Mouse (Mus musculus) heart, postnatal 25 days (tissue): ENCODE data around the gene Plod3. TPM values are rescaled to one million over a fixed set of nuclear protein-coding genes. Genes with fewer than 3 reads are reported as not detected.

Experiments used
- DNase-seq: peaks from one replicate; pipeline ENCODE4 v3.0.0; 2022; ENCODE audit warnings: low spot score
- intact Hi-C: fragments of 180-260 bp; cut with DNase I; formaldehyde crosslinking; loops from one replicate; pipeline ENCODE4 v1.15.1; 2025
- total RNA-seq, 2 experiments: library from RNA; stranded (reverse); gene quantifications; 2 replicates each; pipeline ENCODE4 v1.2.3; 2021

Gene Plod3
- total RNA-seq, 2 experiments from 2014 or later: 37.5 to 40.4 TPM

DNA sequence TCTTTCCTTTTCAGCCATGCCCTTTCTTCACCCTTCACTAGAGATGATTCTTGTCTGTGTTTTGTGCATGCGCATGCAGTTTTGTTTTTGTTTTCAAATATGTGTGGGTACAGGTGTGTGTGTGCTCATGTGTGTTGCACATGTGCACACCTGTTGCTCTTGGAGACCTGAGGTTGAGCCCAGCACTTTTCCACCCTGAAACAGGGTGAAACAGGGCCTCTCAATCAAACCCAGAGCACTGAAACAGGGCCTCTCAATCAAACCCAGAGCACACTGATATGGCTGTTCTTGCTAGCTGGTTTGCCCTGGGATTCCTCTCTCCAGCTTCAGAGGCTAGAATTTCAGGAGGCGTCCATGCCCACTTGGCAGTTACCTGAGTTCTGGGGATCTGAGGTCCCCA, 13.8 kb downstream of the Plod3 start:
- no peak for DNase-seq
- intact Hi-C loops: no loop called here

DNA sequence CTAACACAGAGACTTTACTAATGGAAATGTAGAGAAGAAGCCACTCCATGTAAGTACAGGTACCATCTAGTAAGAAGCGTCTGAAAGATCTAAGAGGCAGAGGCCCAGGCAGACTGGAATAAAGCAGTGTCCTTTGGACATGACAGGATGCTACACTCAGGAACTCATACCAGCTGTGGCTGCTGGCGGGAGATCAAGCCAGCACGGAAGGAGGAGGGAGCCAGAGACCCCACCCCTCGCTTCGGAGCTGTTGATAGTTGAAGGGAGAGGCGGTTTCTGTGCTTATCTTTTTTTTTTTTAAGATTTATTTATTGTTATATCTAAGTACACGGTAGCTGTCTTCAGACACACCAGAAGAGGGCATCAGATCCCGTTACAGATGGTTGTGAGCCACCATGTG, 20.5 kb downstream of the Plod3 start:
- no peak for DNase-seq
- intact Hi-C loops: no loop called here

DNA sequence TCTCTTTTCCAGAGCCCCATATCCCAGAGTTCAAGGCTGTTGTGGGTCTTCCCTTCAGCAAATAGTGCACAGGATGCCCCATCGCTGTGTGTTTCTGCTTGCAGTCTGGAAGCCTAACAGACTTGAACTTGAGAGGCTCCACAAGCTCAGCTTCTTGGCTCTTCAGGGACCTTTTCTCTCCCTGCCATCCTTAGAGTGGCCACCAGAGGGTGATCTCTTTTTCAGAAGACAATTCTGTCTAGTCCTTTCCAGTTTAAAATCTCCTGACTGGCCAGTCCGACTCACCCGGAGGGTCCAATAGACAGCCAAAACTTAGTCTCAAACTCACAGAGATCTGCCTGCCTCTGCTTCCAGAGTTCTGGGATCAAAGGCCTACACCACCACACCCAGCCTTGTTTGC, 23.2 kb downstream of the Plod3 start:
- intact Hi-C loops: no loop called here
- DNase-seq: no peak

DNA sequence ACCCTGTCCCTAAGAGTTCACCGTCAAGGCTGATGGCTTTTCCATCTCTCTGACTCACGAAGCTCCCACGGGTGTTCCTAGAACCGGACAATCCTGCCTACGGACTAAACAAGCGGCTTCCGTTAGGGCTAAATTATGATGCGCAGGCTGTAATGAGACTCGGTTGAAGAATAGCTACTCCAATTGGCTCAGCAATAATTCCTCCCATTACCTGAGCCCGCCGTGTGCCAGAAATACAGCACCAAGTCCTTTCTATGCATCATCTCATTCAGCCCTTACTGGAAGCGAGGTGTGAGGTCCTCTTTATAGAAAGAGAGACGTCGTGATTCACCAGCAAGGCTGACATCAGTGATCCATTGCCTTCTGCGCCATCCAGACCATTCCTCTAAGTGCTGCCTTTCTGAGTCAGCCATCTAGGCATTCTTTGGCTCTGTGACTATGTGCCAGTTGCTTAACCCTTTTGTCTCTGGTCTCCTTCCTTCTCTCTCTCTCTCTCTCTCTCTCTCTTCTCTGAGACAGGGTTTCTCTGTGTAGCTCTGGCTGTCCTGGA, 25.7 kb downstream of the Plod3 start:
- intact Hi-C loops: no loop called here
- DNase-seq: no peak

DNA sequence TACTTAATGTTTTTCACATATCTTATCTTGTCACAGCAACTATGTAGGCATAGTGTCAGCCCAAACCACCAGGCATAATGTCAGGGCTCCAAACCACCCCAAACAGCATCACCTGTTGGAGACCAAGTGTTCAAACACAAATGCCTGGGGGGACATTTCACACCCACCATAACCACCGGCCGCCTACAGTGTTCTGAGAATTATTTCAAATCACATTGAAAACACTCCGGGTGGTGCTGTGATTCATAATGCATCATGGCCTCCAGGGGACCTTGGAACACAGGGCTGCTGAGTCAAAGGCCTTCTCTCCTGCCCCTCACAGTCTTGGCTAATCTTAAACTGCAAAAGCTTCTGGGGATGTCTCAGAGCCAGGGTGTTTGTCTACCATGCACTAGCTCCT, 29.1 kb downstream of the Plod3 start:
- no peak for DNase-seq
- intact Hi-C loops: no loop called here

DNA sequence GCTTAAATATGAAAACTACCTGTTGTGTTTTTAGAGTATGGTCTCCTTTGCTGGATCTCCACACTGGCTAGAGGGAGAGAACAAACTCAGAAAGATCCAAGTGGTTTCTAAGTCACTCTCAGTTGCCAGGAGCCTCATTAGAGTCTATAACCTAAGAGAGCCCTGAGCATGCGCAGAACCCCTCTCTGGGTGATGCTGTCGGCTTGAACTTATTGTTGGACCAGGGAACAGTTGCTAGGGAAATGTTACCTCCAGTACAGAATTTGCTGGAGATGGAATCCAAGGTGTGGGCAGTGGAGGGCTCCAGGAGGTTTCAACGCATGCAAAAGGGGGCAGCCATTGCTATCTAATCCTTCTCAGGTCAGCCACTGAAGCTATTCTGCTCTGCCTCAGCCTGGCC, 37.5 kb downstream of the Plod3 start:
- intact Hi-C loops: loop anchor here (1.0 kb wide), 1 partner anchor 83 kb away; no protein-coding TSS in a partner anchor
- no peak for DNase-seq

DNA sequence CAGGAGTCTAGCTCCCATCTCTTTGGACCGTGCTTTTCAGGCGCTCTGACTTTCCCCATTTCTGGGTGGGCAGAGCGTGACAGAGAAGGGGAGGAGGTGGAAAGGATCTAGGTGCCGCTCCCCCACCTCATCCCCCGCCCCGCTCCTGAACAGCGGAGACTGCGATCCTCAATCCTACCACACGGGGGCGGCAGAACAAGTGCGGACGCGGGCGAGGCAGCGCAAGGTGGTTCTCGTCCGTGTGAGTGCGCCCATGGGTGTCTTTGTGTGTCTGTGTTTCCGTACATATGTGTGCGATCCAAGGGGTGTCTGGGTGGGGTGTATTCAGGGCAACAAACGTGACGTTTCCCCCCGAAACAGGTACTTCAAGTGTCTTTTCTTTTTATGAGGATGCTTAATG, 38.3 kb downstream of the Plod3 start:
- DNase-seq: peak; percentile 36
- intact Hi-C loops: no loop called here

DNA sequence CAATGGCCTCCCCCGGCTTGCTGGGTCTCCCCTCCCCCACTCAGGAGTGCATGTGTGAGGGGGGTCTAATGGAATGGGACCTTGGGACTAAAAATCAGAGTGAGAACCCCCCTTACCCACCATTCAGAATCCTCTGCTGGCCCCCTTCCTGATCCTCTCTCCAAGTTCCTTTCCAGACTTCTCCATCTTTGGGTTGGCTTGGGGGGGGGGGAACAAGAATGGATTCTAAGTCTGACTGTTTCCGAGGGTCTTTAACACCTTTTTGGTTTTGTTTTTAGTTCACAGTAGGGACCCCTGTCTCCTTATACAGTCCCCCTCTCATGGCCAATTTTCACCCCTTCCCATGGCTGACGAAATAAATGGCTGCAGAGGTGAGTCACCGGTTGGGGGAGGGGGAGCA, 39.3 kb downstream of the Plod3 start, which contains the start of gene Vgf:
TSS of gene Vgf (plus strand) at position 301 of the 400 bp plus-strand sequence.
- intact Hi-C loops: no loop called here
- DNase-seq: no peak

DNA sequence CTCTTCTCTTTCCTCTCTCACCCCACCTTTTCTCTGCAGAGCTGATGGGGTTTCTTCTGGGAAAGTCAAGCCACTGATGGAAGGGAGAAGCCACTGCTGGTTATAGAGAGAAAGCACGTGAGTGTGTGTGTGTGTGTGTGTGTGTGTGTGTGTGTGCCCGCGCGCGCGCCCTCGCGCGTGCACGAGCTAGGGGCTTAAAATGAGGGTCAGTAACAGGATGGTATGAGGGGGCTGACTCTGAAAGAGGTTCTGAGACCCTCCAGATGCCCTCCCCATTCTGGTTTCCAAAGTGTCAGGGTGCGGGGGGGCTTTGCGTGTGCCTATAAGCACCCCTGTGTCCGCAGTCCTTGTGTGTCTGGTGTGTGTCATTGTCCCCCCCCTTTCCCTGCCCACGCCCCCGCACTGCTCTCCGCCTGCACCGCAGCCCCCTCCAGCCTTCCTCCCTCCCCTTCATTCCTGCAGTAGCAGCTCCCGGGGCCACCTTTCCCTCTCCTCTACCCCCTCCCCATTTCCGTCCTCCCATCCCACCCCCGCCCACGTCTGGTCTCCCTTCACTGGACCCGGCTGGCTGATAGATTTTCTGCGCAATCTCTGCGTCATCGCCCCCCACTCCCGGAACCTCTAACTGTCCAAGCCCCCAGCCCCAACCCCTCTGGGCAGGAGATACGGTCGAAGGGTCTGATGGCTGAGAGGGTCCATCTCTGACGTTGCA, 41.9 kb downstream of the Plod3 start:
- no peak for DNase-seq
- intact Hi-C loops: no loop called here

DNA sequence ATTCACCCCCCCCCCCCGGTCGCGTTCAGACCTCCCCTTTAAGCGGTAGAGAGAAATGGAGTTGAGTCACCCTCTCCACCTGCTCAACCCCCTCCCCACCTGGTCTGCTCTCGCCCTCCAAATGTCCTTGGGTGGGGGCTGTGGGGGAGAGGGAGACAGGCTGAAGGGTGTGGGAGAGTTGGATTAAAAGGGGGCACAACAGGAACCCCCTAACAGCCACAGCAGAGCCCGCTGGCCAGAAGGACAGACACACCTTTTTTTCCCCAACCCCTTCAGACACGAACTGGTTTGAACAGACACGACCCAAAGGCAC, 42.4 kb downstream of the Plod3 start:
- intact Hi-C loops: no loop called here
- no peak for DNase-seq

DNA sequence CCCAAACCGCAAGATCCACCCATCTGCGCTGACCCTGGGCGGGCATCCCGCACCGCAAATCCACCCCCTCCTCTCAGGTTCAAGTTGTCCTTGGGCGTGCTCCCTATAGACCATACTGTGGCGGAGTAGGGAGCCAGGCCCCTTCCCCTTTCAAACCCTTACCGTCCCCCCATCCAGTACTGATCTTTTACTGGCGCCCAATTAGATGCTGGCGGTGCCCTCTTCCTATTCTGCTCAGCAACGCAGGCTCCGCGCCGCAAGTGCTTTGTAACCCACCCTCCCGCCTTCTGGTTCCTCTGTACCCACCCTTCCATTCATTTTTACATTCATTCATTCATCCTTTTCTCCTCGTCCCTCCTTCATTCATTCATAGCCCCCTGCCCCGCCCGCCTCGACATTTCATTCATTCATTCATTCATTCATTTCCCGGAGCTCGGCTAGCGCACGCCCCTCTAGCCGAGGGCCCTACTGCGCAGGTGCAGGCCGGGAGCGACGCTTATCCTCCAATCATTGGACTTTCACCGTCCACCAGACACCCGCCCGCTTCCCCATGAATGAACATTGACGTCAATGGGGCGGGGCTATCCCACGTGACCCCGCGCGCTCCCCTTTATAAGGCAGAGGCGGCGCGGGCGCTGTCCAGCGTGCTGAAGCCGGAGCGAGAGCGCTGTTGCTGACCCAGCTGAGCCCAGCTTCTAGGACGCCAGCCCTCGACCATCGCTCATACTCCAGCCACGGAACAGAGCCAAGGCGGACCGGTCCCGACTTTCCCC, 43.0 kb downstream of the Plod3 start:
- intact Hi-C loops: no loop called here
- DNase-seq: peak; percentile 80

DNA sequence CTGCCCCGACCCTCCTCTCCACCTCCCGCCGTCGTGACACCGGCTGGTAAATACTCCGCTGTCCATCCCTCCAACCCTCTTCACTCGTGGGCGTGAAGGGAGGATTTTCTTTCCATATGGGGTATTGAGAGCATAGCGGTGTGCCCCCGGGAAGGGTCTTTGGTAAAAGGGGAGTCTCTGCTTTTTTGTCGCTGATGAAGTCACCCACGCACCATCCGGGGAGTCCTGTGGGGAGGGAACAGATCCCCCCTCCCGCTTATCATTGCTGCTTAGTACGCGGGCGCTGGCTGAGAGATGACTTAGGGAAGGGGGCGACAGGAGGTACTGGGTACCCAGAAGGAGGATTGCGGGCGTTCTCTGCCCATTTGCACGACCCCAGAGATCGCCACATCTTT, 43.6 kb downstream of the Plod3 start:
- intact Hi-C loops: no loop called here

DNA sequence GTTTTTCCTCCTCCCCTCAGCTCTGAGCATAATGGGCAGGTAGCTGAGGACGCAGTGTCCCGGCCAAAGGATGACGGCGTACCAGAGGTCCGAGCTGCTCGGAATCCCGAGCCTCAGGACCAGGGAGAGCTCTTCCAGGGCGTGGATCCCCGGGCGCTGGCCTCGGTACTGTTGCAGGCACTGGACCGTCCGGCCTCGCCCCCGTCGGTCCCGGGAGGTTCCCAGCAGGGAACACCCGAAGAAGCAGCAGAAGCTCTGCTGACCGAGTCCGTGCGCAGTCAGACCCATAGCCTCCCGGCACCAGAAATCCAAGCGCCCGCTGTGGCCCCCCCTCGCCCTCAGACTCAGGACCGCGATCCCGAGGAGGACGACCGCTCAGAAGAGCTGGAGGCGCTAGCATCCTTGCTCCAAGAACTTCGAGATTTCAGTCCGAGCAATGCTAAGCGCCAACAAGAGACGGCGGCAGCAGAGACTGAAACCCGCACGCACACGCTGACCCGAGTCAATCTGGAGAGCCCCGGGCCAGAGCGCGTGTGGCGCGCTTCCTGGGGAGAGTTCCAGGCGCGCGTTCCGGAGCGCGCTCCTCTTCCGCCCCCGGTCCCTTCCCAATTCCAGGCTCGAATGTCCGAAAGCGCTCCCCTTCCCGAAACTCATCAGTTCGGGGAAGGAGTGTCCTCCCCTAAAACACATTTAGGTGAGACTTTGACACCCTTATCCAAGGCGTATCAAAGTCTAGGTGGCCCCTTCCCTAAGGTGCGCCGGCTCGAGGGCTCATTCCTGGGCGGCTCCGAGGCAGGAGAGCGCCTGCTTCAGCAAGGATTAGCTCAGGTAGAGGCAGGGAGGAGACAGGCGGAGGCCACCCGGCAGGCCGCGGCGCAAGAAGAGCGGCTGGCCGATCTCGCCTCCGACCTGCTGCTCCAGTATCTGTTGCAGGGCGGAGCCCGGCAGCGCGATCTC, 44.5 kb downstream of the Plod3 start:
- no peak for DNase-seq

More for the DNA sequence above, 43.6 kb downstream of the Plod3 start:
- DNase-seq: no peak

DNA sequence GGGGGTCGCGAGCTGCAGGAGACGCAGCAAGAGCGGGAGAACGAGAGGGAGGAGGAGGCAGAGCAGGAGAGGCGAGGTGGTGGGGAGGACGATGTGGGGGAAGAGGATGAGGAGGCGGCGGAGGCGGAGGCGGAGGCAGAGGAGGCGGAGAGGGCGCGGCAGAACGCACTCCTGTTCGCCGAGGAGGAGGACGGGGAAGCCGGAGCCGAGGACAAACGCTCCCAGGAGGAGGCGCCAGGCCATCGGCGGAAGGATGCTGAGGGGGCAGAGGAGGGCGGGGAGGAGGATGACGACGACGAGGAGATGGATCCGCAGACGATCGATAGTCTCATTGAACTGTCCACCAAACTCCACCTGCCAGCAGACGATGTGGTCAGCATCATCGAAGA, 45.2 kb downstream of the Plod3 start:
- DNase-seq: no peak
- intact Hi-C loops: no loop called here

More for the DNA sequence above, 44.5 kb downstream of the Plod3 start:
- intact Hi-C loops: no loop called here

DNA sequence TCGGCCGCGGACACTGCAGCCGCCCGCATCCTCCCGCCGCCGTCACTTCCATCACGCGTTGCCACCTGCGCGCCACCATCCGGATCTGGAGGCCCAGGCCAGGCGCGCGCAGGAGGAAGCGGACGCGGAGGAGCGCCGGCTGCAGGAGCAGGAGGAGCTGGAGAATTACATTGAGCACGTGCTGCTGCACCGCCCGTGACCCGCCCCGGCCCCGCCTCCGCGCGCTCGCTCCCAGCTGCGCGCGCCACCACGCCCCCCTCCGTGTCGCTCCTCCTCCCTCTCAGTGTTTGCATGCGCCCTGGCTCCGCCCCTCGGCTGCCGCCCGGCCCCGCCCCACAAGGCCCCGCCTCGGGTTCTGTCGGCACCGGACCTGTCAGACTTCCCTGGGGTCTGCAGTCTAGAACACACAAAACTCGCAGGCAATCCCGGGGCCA, 45.8 kb downstream of the Plod3 start:
- peak; percentile 69 for DNase-seq
- intact Hi-C loops: no loop called here

DNA sequence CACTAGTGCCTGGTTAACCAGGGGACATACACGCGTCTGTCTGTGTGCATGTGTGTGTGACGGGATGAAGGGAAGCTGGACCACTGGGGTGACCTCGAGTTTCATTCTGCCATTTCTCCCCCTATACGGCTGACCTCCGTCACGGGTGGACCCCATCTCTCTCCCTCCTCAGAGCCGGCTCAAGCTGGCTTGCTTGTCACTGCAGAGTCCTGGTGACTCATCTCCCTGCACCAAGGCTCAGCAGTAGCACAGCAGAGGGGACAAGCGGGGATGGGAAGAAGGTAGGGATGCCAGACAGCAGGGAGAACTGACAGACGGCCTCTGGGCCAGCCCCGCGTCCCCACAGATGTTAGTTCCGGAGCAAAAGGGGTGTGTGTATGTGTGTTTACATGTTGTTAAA, 49.4 kb downstream of the Plod3 start:
- DNase-seq: no peak
- intact Hi-C loops: no loop called here

DNA sequence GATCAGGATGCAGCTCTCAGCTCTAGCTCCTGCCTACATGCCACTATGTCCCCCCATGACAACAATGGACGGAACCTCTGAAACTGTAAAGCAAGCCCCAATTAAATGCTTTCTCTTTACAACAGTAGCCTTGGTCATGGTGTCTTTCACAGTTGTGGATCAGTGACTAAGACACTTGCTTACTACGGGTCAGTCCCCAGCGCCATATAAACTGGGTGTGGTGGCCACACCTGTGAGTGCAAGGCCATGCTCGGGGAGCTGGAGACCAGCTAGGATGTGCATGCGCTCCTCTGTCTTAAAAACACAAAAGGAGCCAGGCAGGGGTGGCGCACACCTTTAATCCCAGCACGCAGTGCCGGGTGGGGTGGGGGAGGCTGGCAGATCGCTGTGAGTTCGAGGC, 52.6 kb downstream of the Plod3 start:
- DNase-seq: no peak
- intact Hi-C loops: no loop called here

DNA sequence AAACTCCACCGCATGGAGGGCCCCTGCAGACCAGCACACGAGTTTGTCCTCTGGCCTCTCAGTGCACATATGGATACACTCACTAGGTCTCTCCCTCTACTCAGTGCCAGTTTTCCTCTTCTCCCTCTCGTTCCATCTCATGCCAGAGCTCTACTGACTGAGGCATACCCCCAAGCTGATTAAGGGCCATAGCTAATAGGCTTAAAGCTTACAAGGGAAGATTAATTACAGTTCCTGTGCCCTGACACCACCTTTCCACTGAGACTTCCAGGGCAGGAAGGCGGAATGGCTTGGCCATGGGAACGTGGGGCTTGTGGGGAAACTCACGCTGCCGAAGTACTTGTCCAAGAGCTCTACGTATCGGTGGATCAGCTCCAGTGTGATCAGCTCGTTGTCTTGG, 54.6 kb downstream of the Plod3 start:
- DNase-seq: no peak
- intact Hi-C loops: no loop called here

DNA sequence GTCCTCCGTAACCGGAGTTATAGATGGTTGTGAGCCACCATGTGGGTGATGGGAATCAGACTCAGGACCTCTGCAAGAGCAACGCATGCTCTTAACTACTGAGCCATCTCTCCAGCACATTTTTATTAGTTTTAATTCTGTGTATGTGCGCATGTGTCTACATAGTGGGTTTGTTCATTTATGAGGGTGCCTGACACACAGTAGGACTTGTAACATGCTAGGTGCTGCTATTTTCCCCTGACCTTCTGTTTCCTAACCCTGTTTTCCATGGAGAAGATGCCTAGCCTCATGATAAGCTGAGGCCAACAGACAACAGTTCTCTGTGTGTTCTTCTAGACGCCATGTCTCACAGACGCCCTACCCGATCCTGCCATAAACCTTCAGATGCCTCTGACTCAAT, 57.2 kb downstream of the Plod3 start:
- intact Hi-C loops: no loop called here
- DNase-seq: no peak
